Mouse (Mus musculus): ENCODE measurements around the gene Pdap1.
"Not testable (repeated sequence)": the region's sequence is repeated elsewhere in the genome, so short reads cannot be mapped to it uniquely, and the experiment has no call there.

The Pdap1 gene

DNA sequence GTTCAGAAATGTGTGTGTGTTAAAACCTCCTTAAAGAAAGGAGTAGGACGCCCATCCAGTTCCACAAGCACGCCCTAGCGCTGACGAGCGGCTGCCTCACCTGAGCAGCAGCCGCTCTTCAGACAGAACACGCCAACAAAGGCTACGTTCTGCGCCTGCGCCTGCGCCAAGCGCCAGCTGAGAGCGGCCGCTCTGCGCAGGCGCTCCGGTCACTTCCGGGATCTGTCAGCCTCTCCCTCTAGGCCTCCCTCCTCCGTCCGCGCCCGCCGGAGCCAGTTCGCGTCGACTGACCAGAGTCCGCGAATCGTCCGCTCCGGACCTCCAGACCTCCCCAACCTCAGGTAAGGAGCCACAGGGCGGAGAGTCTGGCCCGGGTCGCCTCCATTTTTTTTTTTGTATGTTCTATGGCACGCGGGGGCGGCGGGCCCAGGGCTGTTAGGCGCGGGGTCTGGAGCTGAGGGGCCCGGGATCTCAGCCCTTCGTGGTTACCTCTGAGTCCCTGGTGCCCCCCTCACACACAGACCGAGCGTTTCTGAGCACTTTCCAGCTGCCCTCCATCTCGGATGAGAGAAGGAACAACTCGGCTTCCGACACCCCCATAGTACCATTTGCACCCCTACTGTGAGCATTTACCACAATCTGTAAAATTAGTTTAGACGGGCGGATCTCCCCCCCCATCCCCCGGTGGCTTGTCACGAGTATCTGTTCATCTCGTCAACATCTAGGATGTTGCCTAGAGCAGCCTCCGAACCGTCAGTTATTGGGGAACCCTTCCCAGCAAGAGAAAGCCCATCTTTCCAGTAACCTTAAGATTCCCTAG is 56.2 kb downstream of the Pdap1 start, which contains the start of the genes Arpc1a and Kpna7:
Gene Arpc1a, plus strand, starts transcription at position 199 of the 820 bp plus-strand sequence.
Gene Kpna7, minus strand, starts transcription at position 399 of the 820 bp plus-strand sequence.
- DNase-seq (ENCODE audit: low read depth in 2 of 2, low spot score in 2 of 2) = peak; percentile 83 to 87

DNA sequence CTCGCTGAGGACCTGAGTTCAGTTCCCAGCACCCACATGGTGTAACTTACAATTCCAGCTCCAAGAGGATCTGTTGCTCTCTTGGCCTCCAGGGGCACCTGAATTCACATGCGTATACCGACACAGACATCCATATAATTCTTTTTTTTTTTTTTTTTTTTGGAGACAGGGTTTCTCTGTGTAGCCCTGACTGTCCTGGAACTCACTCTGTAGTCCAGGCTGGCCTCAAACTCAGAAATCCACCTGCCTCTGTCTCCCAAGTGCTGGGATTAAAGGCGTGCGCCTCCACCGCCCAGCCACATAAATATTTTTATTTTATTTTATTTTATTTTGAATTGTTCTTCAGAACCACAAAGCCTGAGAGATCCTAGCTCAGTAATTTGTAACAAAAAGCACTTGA is 56.8 kb downstream of the Pdap1 start:
- not testable (repeated sequence) for DNase-seq (ENCODE audit: low read depth in 2 of 2, low spot score in 2 of 2)

DNA sequence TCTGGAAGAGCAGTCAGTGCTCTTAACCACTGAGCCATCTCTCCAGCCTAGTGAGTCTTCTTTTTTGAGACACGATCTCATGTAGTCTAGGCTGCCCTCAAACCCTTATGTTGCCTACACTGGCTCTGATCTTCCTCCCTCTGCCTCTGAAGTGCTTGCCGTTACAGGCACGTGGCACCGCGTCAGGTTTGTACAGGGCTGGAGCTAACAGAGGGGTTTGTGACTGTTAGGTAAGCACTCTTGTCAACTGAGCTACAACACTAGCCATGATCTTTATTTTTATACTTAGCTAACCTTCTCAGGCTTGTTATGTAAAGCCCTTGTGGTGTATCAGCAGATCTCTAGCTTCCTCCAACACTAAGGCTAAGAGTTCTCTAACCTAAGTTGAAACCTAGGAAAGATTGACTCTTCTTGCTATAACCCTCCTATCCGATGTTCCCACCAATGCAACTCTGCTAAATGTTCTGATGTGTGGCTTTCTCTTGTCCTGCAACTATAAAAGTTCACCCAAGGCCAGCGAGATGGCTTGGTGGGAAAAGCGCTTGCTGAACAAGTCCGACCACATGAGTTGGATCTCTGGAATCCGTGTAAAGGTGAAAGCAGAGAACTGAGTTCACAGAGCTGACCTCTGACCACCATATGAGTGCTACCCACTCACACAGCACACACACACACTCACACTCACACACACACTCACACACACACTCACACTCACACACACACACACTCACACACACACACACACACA is 58.0 kb downstream of the Pdap1 start:
- DNase-seq (ENCODE audit: low read depth in 2 of 2, low spot score in 2 of 2) = no peak
